Mouse (Mus musculus): ENCODE data around the gene BC017158. TPM values are rescaled to one million over a fixed set of nuclear protein-coding genes. Genes with fewer than 3 reads are reported as not detected.

Gene BC017158
- polyA plus RNA-seq, 1 experiment from 2014 or later, result 9.6 TPM

GRCm38 (mm10) chr7:128302151-128302550 is 4.2 kb upstream of the BC017158 start:
- Histone ChIP-seq H3K27me3 (ENCODE audit: insufficient read depth, low read length) (no peaks in the 10 kb centered on the region), H3K4me2 (ENCODE audit: low read depth, low read length) (peak overlapping the region; percentile 68), H3K9ac (replicated peaks) (no peak overlapping the region; the same call in 1 of the 2 replicates), H3K4me1 (ENCODE audit: insufficient read depth) (peaks cover 24% of the 10 kb centered on the region), H3K36me3 (replicated peaks; ENCODE audit: insufficient read depth, low read length) (no peaks in the 10 kb centered on the region), H3K9me3 (ENCODE audit: low read length) (no peaks in the 10 kb centered on the region), H3K4me3 (ENCODE audit: low read depth, low read length) (peak overlapping the region; percentile 47), H3K27ac (ENCODE audit: low read depth) (no peak overlapping the region)
- no peak for DNase-seq
- ATAC-seq, result no peak
- no peak for TF ChIP-seq EP300 (IDR thresholded peaks at IDR 0.05; ENCODE audit: low read depth)
- TF ChIP-seq CTCF (IDR thresholded peaks at IDR 0.05; ENCODE audit: low read depth), result no peak
- WGBS (ENCODE audit: insufficient replicate concordance), result 61% methylated on average over 3 of the region's 3 CpGs

DNA sequence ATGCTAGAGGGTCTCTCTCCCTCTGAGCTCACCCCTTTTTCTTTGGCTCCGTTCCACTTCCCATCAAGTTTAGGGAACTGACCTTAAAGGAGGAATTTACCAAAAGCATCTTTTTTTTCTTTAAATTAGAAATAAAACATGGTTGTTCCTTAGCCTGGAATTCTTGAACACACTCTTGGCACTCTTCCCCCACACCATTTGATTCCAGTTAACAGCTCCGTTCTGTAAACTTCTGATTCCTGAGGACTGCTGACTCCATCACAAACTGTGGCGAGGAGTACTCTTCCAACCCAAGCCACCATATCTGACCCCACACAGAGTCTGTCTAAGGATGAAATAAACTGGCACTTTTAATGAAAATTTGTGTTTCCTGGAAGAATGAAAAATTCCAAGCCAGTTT is 3.0 kb upstream of the BC017158 start:
- H3K4me2 ChIP-seq (ENCODE audit: low read depth, low read length), result no peak overlapping the region
- no peak overlapping the region for H3K9ac ChIP-seq (replicated peaks)
- H3K36me3 ChIP-seq (replicated peaks; ENCODE audit: insufficient read depth, low read length), result no peaks in the 10 kb centered on the region
- H3K4me3 ChIP-seq (ENCODE audit: low read depth, low read length), result no peak overlapping the region
- H3K27me3 ChIP-seq (ENCODE audit: insufficient read depth, low read length), result no peaks in the 10 kb centered on the region
- H3K27ac ChIP-seq (ENCODE audit: low read depth), result no peak overlapping the region
- WGBS (ENCODE audit: insufficient replicate concordance), result 72% methylated on average over 3 of the region's 3 CpGs
- TF ChIP-seq CTCF (IDR thresholded peaks at IDR 0.05; ENCODE audit: low read depth) (no peak), EP300 (IDR thresholded peaks at IDR 0.05; ENCODE audit: low read depth) (no peak)
- ATAC-seq (no peak), DNase-seq (no peak)
- peaks cover 34% of the 10 kb centered on the region for H3K4me1 ChIP-seq (ENCODE audit: insufficient read depth)
- no peaks in the 10 kb centered on the region for H3K9me3 ChIP-seq (ENCODE audit: low read length)

DNA sequence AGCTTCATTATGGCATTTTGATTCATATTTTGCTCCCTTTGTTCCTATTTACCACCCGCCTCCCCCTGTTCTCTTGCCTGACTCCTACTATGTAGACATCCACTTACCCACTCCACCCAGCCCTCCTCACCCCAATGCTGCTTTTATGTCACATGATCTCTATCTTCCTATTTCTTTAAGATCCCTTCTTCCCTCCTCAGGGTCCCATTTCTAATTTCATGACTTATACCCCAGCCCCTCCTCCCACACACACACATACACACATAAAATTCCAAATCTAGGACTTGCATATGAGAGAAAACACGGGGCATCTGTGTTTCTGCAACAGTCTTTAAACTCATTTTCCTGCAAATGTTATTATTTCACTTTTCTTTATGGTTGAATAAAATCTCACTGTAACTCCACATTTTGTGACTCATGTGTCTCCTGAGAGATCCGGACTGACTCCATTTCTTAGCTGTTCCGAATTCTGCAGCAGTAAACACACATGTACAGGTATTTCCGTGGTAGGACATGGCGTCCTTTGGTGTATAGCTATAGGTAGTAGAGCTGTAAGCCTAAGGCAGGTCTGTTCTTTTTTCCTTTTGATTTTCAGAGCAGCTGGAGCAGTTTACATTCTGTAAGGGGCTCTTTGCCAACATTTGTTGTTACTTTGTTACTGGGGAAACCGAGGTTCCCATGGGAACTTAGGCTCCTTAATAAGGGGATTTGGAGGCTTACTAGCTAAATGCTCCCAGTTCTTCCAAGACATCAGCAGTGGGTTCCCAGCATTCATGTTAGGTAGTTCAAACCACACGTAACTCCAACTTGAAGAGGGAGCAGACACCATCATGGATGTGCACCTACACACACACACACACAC is 742 bp upstream of the BC017158 start:
- peak overlapping the region; percentile 82 for H3K9ac ChIP-seq (replicated peaks)
- H3K4me3 ChIP-seq (ENCODE audit: low read depth, low read length), result peak overlapping the region; percentile 88
- TF ChIP-seq CTCF (IDR thresholded peaks at IDR 0.05; ENCODE audit: low read depth), result no peak
- no peak for TF ChIP-seq EP300 (IDR thresholded peaks at IDR 0.05; ENCODE audit: low read depth)
- ATAC-seq, result 0 out of 2 replicates have a peak, but pooled peaks have one; percentile 26
- H3K4me1 ChIP-seq (ENCODE audit: insufficient read depth), result peaks cover 37% of the 10 kb centered on the region
- H3K9me3 ChIP-seq (ENCODE audit: low read length), result no peaks in the 10 kb centered on the region
- WGBS (ENCODE audit: insufficient replicate concordance), result 81% methylated on average over 8 of the region's 8 CpGs
- 0 out of 2 replicates have a peak, but pooled peaks cover 2% of the 10 kb centered on the region for H3K36me3 ChIP-seq (replicated peaks; ENCODE audit: insufficient read depth, low read length)
- peak overlapping the region; percentile 77 for H3K27ac ChIP-seq (ENCODE audit: low read depth)
- H3K4me2 ChIP-seq (ENCODE audit: low read depth, low read length), result peak overlapping the region; percentile 86
- no peak for DNase-seq
- no peaks in the 10 kb centered on the region for H3K27me3 ChIP-seq (ENCODE audit: insufficient read depth, low read length)

- ATAC-seq (peak; percentile 9; the same call in 1 of the 2 replicates), DNase-seq (peak; percentile 23)
- TF ChIP-seq CTCF (IDR thresholded peaks at IDR 0.05; ENCODE audit: low read depth) (no peak), EP300 (IDR thresholded peaks at IDR 0.05; ENCODE audit: low read depth) (no peak)
- peak overlapping the region; percentile 88 for H3K4me3 ChIP-seq (ENCODE audit: low read depth, low read length)
- no peaks in the 10 kb centered on the region for H3K27me3 ChIP-seq (ENCODE audit: insufficient read depth, low read length)
- WGBS (ENCODE audit: insufficient replicate concordance), result 23% methylated on average over 10 of the region's 10 CpGs
- peak overlapping the region; percentile 82 for H3K9ac ChIP-seq (replicated peaks)
- H3K36me3 ChIP-seq (replicated peaks; ENCODE audit: insufficient read depth, low read length), result 0 out of 2 replicates have a peak, but pooled peaks cover 4% of the 10 kb centered on the region
- peak overlapping the region; percentile 86 for H3K4me2 ChIP-seq (ENCODE audit: low read depth, low read length)
- peaks cover 40% of the 10 kb centered on the region for H3K4me1 ChIP-seq (ENCODE audit: insufficient read depth)
- H3K27ac ChIP-seq (ENCODE audit: low read depth), result peak overlapping the region; percentile 77
- H3K9me3 ChIP-seq (ENCODE audit: low read length), result no peaks in the 10 kb centered on the region
Observed at GRCm38 (mm10) chr7:128297291-128297616, 716 bp downstream of the BC017158 start.

DNA sequence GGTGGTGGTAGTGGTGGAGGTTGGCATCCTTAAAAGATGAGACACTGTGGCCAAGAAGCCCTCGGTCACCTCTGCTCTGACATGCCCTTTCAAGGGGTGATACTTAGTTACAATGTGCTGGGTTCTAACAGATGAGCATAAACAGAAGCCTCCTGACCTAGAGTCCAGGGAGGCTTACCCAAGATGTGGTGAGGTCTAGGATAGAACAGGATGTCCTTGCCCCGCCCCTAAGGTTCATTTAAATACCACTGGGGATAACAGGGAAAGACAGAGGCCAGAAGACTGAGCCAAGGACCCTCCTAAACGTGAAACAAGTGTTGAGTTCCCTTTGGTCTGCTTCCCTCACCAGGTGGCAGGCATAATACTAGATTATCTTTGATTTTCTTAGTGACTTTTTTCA is 1.5 kb downstream of the BC017158 start:
- Histone ChIP-seq H3K27ac (ENCODE audit: low read depth) (0 out of 2 replicates have a peak overlapping the region, but pooled peaks have one; percentile 23), H3K9ac (replicated peaks) (peak overlapping the region; percentile 82), H3K4me1 (ENCODE audit: insufficient read depth) (peaks cover 40% of the 10 kb centered on the region), H3K9me3 (ENCODE audit: low read length) (no peaks in the 10 kb centered on the region), H3K36me3 (replicated peaks; ENCODE audit: insufficient read depth, low read length) (peaks cover 9% of the 10 kb centered on the region; the same call in 1 of the 2 replicates), H3K4me2 (ENCODE audit: low read depth, low read length) (peak overlapping the region; percentile 86), H3K4me3 (ENCODE audit: low read depth, low read length) (peak overlapping the region; percentile 88), H3K27me3 (ENCODE audit: insufficient read depth, low read length) (no peaks in the 10 kb centered on the region)
- TF ChIP-seq CTCF (IDR thresholded peaks at IDR 0.05; ENCODE audit: low read depth) (no peak), EP300 (IDR thresholded peaks at IDR 0.05; ENCODE audit: low read depth) (no peak)
- ATAC-seq (no peak), DNase-seq (no peak)
- 48% methylated on average over 3 of the region's 3 CpGs for WGBS (ENCODE audit: insufficient replicate concordance)

- TF ChIP-seq EP300 (IDR thresholded peaks at IDR 0.05; ENCODE audit: low read depth) (no peak), CTCF (IDR thresholded peaks at IDR 0.05; ENCODE audit: low read depth) (no peak)
- H3K4me3 ChIP-seq (ENCODE audit: low read depth, low read length), result no peak overlapping the region
- H3K27ac ChIP-seq (ENCODE audit: low read depth), result no peak overlapping the region
- H3K27me3 ChIP-seq (ENCODE audit: insufficient read depth, low read length), result no peaks in the 10 kb centered on the region
- H3K9ac ChIP-seq (replicated peaks), result no peak overlapping the region
- 71% methylated on average over 10 of the region's 10 CpGs for WGBS (ENCODE audit: insufficient replicate concordance)
- H3K4me1 ChIP-seq (ENCODE audit: insufficient read depth), result peaks cover 42% of the 10 kb centered on the region
- H3K4me2 ChIP-seq (ENCODE audit: low read depth, low read length), result peak overlapping the region; percentile 19; the same call in 1 of the 2 replicates
- peaks cover 11% of the 10 kb centered on the region for H3K36me3 ChIP-seq (replicated peaks; ENCODE audit: insufficient read depth, low read length)
- DNase-seq (no peak), ATAC-seq (no peak)
- no peaks in the 10 kb centered on the region for H3K9me3 ChIP-seq (ENCODE audit: low read length)
Observed at GRCm38 (mm10) chr7:128294785-128295184, 3.2 kb downstream of the BC017158 start.
